Comparison of ENCODE assay signal across 26 mouse cellular contexts in genomic region chr3:89800774-89801506, GRCm38 (mm10). TPM values are rescaled to one million over a fixed set of nuclear protein-coding genes. Genes with fewer than 3 reads are reported as not detected.
DNase-seq lines count a peak whose midpoint lies in the region; ATAC-seq and TF ChIP-seq lines count a peak whose summit lies in the region.
"Had no signal": no experiment of that assay in that cellular context is flagged by ENCODE, and none has a peak within 500 bp of the region (broad histone marks: within the 10 kb centered on the region; RNA-seq: fewer than 3 reads in every experiment).

No protein-coding gene starts in this region.

- H3K27ac ChIP-seq in gastrocnemius, adult 2 months: peak overlapping the region; percentile 6; the same call in 1 of the 2 replicates
- H3K27ac ChIP-seq in bone marrow macrophage, adult 2 months (ENCODE audit: insufficient read depth, low read depth, low read length): peak overlapping the region; percentile 75
- H3K27ac ChIP-seq: hindbrain, embryonic 14.5 days; left cerebral cortex, adult 2 months; limb, embryonic 13.5 days; lung, embryonic 15.5 days; midbrain, embryonic 12.5 days had no signal

- intact Hi-C loops in gastrocnemius, adult 2 months (cut with DNase I): no loop called here
- intact Hi-C loops in gastrocnemius, postnatal 36 days (cut with DNase I): no loop called here
- intact Hi-C loops in left cerebral cortex, postnatal 14 days (cut with DNase I): no loop called here

- no peak for DNase-seq in gastrocnemius, adult 2 months
- no peak for DNase-seq in gastrocnemius, postnatal 36 days
- DNase-seq in CD4-positive, CD25-positive, alpha-beta regulatory T cell, adult 2 months (ENCODE audit: low read depth, low spot score): peak; percentile 35
- peak; percentile 71 for DNase-seq in ES-CJ7 (ENCODE audit: low read depth, low spot score)
- DNase-seq in left cerebral cortex, postnatal 14 days (ENCODE audit: low spot score in 2 of 2): no peak
- DNase-seq in adrenal gland, postnatal 14 days: no peak
- DNase-seq: adrenal gland, postnatal 10 days; cerebellum, adult 18-20 months; cerebellum, postnatal 10 days; layer of hippocampus, adult 9-11 months; right cerebral cortex, postnatal 14 days; thymus, postnatal 14 days had no signal

- TF ChIP-seq POLR2A in bone marrow macrophage, adult 2 months (IDR thresholded peaks at IDR 0.05; ENCODE audit: borderline replicate concordance, low read depth, low read length): no peak

- peaks cover 29% of the 10 kb centered on the region for H3K4me1 ChIP-seq in bone marrow macrophage, adult 2 months (ENCODE audit: control insufficient read depth, insufficient read depth, low read length)
- H3K4me1 ChIP-seq: lung, embryonic 15.5 days had no signal

- ATAC-seq in megakaryocyte-erythroid progenitor cell, adult 5-6 weeks (replicated peaks; ENCODE audit: low FRiP score, low TSS enrichment, poor library complexity, severe bottlenecking): no peak
- ATAC-seq: forebrain, embryonic 16.5 days; Patski had no signal

- H3K4me3 ChIP-seq in gastrocnemius, adult 2 months: no peak overlapping the region
- H3K4me3 ChIP-seq in bone marrow macrophage, adult 2 months (ENCODE audit: insufficient read depth, low read length): no peak overlapping the region
- H3K4me3 ChIP-seq: erythroblast, embryonic 14.5 days; heart, embryonic 12.5 days; left cerebral cortex, adult 2 months; limb, embryonic 13.5 days; lung, embryonic 15.5 days; midbrain, embryonic 12.5 days had no signal

- TF ChIP-seq CTCF in gastrocnemius, adult 2 months (IDR thresholded peaks at IDR 0.05): no peak
- no peak for TF ChIP-seq CTCF in bone marrow macrophage, adult 2 months (IDR thresholded peaks at IDR 0.05; ENCODE audit: low read depth, low read length)

RNA-seq across cellular contexts. Expression of gene Ube2q1, which starts 27.5 kb away (rescaled TPM):
- 10 to 100 TPM; 14.2 to 15.9 TPM for total RNA-seq in gastrocnemius, adult 2 months (2021)
- total RNA-seq in gastrocnemius, postnatal 36 days (2021): 10 to 100 TPM; 12.5 to 13.7 TPM
- polyA plus RNA-seq in bone marrow macrophage, adult 2 months (2012; ENCODE audit: insufficient read depth, insufficient read length, missing spikeins): 139 and 145 TPM in 2 replicates
- 10 to 100 TPM; 83.6 to 84.4 TPM for total RNA-seq in left cerebral cortex, postnatal 14 days (2021)
- total RNA-seq in megakaryocyte-erythroid progenitor cell, adult 5-6 weeks (2014; fragmentation: Nextera tagmentation): 51.3 and 53.5 TPM in 2 replicates
- total RNA-seq in megakaryocyte-erythroid progenitor cell, adult 5-6 weeks (2017): 89.0 and 89.6 TPM in 2 replicates
- total RNA-seq in adrenal gland, postnatal 14 days (2021): 57.2 and 65.2 TPM in 2 replicates

RNA-seq across cellular contexts. Expression of gene She, which starts 30.2 kb away (rescaled TPM):
- 1 to 10 TPM; 4.1 to 5.1 TPM for total RNA-seq in gastrocnemius, adult 2 months (2021)
- 1 to 10 TPM; 3.7 to 4.6 TPM for total RNA-seq in gastrocnemius, postnatal 36 days (2021)
- polyA plus RNA-seq in bone marrow macrophage, adult 2 months (2012; ENCODE audit: insufficient read depth, insufficient read length, missing spikeins): not detected in 2 replicates
- 1 to 10 TPM; 3.6 to 3.7 TPM for total RNA-seq in left cerebral cortex, postnatal 14 days (2021)
- not detected in 2 replicates for total RNA-seq in megakaryocyte-erythroid progenitor cell, adult 5-6 weeks (2014; fragmentation: Nextera tagmentation)
- not detected in 2 replicates for total RNA-seq in megakaryocyte-erythroid progenitor cell, adult 5-6 weeks (2017)
- total RNA-seq in adrenal gland, postnatal 14 days (2021): 11.7 and 14.1 TPM in 2 replicates
- total RNA-seq: hematopoietic stem cell, adult 5-6 weeks; megakaryocyte, adult 5-6 weeks had no signal
- polyA plus RNA-seq: C2C12; erythroblast, embryonic 14.5 days had no signal

RNA-seq across cellular contexts. Expression of gene Chrnb2, which starts 36.5 kb away (rescaled TPM):
- total RNA-seq in gastrocnemius, adult 2 months (2021): under 1 TPM; 0.08 to 0.11 TPM
- total RNA-seq in gastrocnemius, postnatal 36 days (2021): under 1 TPM; 0.08 to 0.10 TPM
- polyA plus RNA-seq in bone marrow macrophage, adult 2 months (2012; ENCODE audit: insufficient read depth, insufficient read length, missing spikeins): 0.41 and 0.52 TPM in 2 replicates
- total RNA-seq in left cerebral cortex, postnatal 14 days (2021): 10 to 100 TPM; 23.1 to 24.9 TPM
- total RNA-seq in megakaryocyte-erythroid progenitor cell, adult 5-6 weeks (2014; fragmentation: Nextera tagmentation): 1.0 and 1.9 TPM in 2 replicates
- 0.38 and 0.76 TPM in 2 replicates for total RNA-seq in megakaryocyte-erythroid progenitor cell, adult 5-6 weeks (2017)
- total RNA-seq in adrenal gland, postnatal 14 days (2021): 3.6 and 4.1 TPM in 2 replicates

Comparison
In these comparisons a context has a peak if more than half of its experiments do, and no peak if none do; other contexts are left out.
1. DNase-seq: peak in CD4-positive, CD25-positive, alpha-beta regulatory T cell, adult 2 months (single experiment) and ES-CJ7 (single experiment); none in gastrocnemius, adult 2 months (single experiment), gastrocnemius, postnatal 36 days (0 of 2), left cerebral cortex, postnatal 14 days (0 of 2) and adrenal gland, postnatal 14 days (single experiment).
2. RNA of gene She, which starts 30.2 kb away (total RNA-seq): 11.7 to 14.1 TPM in adrenal gland, postnatal 14 days, 4.1 to 5.1 TPM in gastrocnemius, adult 2 months, 3.7 to 4.6 TPM in gastrocnemius, postnatal 36 days and 3.6 to 3.7 TPM in left cerebral cortex, postnatal 14 days; not detected in megakaryocyte-erythroid progenitor cell, adult 5-6 weeks; every median in the first group is over 4 times any median in the second.